Mouse (Mus musculus) kidney, postnatal 0 days (tissue): ENCODE data around the gene Tapbp. TPM values are rescaled to one million over a fixed set of nuclear protein-coding genes. Genes with fewer than 3 reads are reported as not detected.

ENCODE experiments used
- ATAC-seq: fragments of 200-750 bp; cut with Nextera tagmentation; replicated peaks from 2 replicates; pipeline ENCODE4 v1.8.0; 2017; ENCODE audit warnings: low read depth, moderate number of reproducible peaks, moderate TSS enrichment, moderate library complexity; ENCODE audit not compliant: low FRiP score
- DNase-seq: peaks from one replicate; pipeline ENCODE4 v3.0.0-alpha.2; 2016; ENCODE audit warnings: low spot score
- H3K27ac ChIP-seq: fragments of 300-500 bp; sonication (generic); 2 replicates; pipeline ENCODE4 v1.5.1; 2014; ENCODE audit warnings: mild to moderate bottlenecking
- H3K27me3 ChIP-seq: fragments of 300-500 bp; sonication (generic); 2 replicates; pipeline ENCODE4 v1.6.1; 2014; ENCODE audit warnings: low read length, mixed read lengths; ENCODE audit not compliant: insufficient read depth
- H3K36me3 ChIP-seq: fragments of 300-500 bp; sonication (generic); 2 replicates; pipeline ENCODE4 v1.6.1; 2014; ENCODE audit warnings: low read length, mixed read lengths; ENCODE audit not compliant: insufficient read depth
- H3K4me1 ChIP-seq: fragments of 300-500 bp; sonication (generic); replicated peaks from 2 replicates; pipeline ENCODE4 v1.6.1; 2014; ENCODE audit warnings: antibody characterized with exemption, low read length, mixed read lengths; ENCODE audit not compliant: insufficient read depth
- H3K4me2 ChIP-seq: fragments of 300-500 bp; sonication (generic); 2 replicates; pipeline ENCODE4 v1.6.1; 2014; ENCODE audit warnings: mild to moderate bottlenecking, low read length, moderate library complexity, mixed read lengths
- H3K4me3 ChIP-seq: fragments of 300-500 bp; sonication (generic); replicated peaks from 2 replicates; pipeline ENCODE4 v1.5.1; 2014; ENCODE audit warnings: low read depth, low read length
- H3K9ac ChIP-seq: fragments of 300-500 bp; sonication (generic); 2 replicates; pipeline ENCODE4 v1.6.1; 2014; ENCODE audit warnings: low read depth, low read length
- H3K9me3 ChIP-seq: fragments of 300-500 bp; sonication (generic); replicated peaks from 2 replicates; pipeline ENCODE4 v1.6.1; 2016; ENCODE audit warnings: low read length, inconsistent platforms, mixed read lengths
- CTCF ChIP-seq: IDR thresholded peaks from 2 replicates; pipeline ENCODE4 v1.5.1; 2016; ENCODE audit warnings: antibody characterized with exemption, low read depth, mild to moderate bottlenecking, moderate library complexity
- WGBS: fragments of 180-500 bp; shearing (Covaris S2); extraction: QIAGEN DNeasy Blood & Tissue Kit; methylation state at CpG from one replicate; pipeline ENCODE4 v1.1.7; 2014; 5-methylcytosine and 5-hydroxymethylcytosine counted together
- polyA plus RNA-seq: library from polyadenylated mRNA; unstranded; fragments of >200 nt; fragmentation: Nextera tagmentation; extraction: Ambion mirVana; gene quantifications from 2 replicates; pipeline ENCODE4 v1.2.1, GENCODE M21; 2015

Gene Tapbp
- polyA plus RNA-seq, 1 experiment from 2014 or later, result 53.2 TPM

DNA sequence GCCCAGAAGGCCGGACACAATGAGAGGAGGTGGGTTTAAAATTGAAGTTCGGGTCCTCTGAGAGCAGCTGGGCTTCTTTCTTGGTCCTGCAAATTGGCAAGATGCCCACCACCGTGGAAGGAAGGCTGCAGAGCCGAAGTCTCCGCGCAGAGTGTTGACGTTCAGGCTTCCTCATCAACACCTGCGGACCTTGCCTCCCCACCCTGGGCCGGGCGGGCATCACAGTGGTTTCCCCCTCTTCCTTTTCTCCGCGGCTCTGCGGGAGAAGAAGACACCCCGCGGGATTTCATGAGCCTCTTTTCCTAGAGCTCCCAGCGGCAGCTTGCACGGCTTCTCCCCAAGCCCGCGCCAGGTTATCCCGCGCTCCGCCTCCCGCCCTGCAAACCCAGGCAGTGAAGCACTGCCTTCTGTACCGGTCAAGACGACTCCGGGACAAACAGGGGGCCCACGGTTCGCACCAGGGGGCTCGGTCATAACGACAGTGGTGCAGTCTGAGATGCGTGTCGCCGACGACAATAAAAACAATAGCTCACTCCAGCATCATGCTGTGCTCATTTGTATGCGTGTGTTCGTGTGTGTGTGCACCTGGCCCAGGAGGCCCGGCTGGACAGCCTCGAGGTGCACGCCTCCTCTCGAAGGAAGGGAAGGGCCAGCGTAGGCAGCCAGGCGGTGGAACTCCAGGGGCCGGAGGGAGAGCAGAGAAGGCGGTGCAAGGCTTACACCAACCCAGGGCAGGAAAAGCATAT lies 7.2 kb upstream of the Tapbp start:
- TF ChIP-seq CTCF, result no peak
- Histone ChIP-seq H3K27me3 (no peaks in the 10 kb centered on the region), H3K27ac (peak overlapping the region; percentile 96), H3K4me3 (peak overlapping the region; percentile 83), H3K9ac (peak overlapping the region; percentile 87), H3K4me2 (peak overlapping the region; percentile 97), H3K9me3 (no peaks in the 10 kb centered on the region), H3K36me3 (peaks cover 21% of the 10 kb centered on the region), H3K4me1 (peaks cover 20% of the 10 kb centered on the region)
- DNase-seq (no peak), ATAC-seq (peak; percentile 55)
- WGBS, result under 1% methylated on average over 42 of the region's 44 CpGs

DNA sequence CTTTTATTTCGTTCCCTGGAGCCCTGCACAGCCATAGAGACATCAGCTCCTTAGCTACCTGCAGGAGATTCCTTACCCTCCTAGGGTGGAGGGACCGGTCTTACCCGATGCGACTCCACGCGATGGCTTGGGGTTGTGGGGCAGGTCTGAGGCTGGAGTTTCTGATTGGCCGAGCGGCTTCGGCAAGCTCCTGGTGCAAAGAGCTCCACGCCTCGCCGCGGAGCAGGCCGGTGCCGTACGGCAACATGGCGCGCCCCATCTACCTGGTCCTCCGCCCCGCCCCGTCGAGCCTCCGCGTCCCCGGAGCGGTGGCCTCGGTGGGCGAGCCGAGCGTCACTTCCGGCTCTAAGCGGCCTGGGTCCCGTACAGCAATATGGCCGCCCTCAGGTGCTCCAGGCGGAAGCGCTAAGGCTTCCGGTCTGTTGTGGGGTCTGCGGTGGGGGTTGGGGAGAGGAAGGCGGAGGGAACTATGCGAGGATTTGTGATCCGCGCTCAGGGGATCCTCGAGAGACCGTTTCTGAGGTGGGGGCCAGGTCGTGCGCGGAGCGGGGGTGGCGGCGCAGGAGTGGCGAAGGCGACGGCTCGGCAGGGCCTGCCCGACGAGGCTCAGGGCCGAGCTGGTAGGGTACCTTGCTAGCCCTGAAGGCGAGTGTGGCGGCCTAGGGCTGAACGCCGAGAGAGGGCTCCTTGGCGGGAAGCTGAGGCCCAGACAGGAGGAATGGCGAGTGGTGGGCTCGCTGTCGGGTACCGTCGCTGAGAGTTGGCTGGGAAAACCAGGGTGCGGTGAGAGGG lies 6.4 kb upstream of the Tapbp start, which contains the start of gene Daxx:
Gene Daxx, plus strand, starts transcription at position 338 of the 792 bp plus-strand sequence.
- Histone ChIP-seq H3K9ac (peak within 1 kb of the TSS; percentile 87), H3K4me2 (peak within 1 kb of the TSS; percentile 97), H3K4me1 (peaks cover 20% of the 10 kb centered on the region), H3K36me3 (peaks cover 28% of the 10 kb centered on the region), H3K9me3 (no peaks in the 10 kb centered on the region), H3K27me3 (no peaks in the 10 kb centered on the region), H3K4me3 (peak within 1 kb of the TSS; percentile 83), H3K27ac (peak within 1 kb of the TSS; percentile 96)
- TF ChIP-seq CTCF, result no peak
- under 1% methylated on average over 68 of the region's 68 CpGs for WGBS
- ATAC-seq (peak; percentile 97), DNase-seq (peak; percentile 98)

DNA sequence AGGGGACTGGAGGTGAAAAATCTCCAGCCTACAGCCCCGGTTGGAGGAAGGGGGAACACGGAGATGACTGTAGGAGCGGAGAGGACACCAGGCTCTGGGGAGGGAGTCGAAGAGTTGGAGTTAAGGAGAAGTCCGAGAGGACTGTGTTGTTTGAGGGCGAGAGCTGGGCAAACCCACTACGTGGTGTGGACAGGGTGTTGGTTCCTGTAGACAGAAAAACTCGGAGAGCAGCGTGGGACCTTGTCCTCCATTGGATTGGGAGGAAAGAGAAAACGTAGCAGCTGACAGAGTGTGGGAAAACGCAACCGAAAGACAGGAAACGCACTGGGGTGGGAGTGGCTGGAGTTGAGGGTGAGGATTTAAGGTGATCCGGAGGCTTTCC lies 5.8 kb upstream of the Tapbp start:
- Histone ChIP-seq H3K4me2 (peak overlapping the region; percentile 97), H3K9me3 (no peaks in the 10 kb centered on the region), H3K36me3 (peaks cover 30% of the 10 kb centered on the region), H3K27ac (peak overlapping the region; percentile 96), H3K27me3 (no peaks in the 10 kb centered on the region), H3K9ac (peak overlapping the region; percentile 87), H3K4me1 (peaks cover 20% of the 10 kb centered on the region), H3K4me3 (peak overlapping the region; percentile 83)
- 0% methylated on average over 14 of the region's 14 CpGs for WGBS
- no peak for TF ChIP-seq CTCF
- DNase-seq (peak; percentile 78), ATAC-seq (0 out of 2 replicates have a peak, but pooled peaks have one; percentile 1)

DNA sequence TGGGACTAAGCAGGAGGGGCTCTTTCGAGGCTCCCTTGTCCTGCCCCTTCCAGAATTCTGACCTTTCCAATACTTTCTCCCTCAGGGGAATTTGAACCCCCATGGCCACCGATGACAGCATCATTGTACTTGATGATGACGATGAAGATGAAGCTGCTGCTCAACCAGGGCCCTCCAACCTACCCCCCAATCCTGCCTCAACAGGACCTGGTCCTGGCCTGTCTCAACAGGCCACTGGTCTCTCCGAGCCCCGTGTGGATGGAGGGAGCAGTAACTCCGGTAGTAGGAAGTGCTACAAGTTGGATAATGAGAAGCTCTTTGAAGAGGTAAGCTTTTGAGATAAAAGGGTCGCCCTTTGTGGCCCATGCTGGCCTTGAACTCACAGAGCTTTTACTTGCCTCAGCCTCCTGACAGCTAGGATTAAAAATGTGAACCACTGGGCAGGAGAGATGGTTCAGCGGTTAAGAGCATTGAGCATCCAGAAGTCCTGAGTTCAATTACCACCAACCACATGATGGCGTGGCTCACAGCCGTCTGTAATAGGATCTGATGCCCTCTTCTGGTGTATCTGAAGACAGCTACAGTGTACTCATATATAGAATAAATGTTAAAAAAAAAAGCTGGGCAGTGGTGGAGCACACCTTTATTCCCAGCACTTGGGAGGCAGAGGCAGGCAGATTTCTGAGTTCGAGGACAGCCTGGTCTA lies 5.2 kb upstream of the Tapbp start:
- Histone ChIP-seq H3K9ac (peak overlapping the region; percentile 87), H3K9me3 (no peaks in the 10 kb centered on the region), H3K4me3 (peak overlapping the region; percentile 83), H3K27ac (peak overlapping the region; percentile 96), H3K4me1 (peaks cover 20% of the 10 kb centered on the region), H3K27me3 (no peaks in the 10 kb centered on the region), H3K4me2 (peak overlapping the region; percentile 97), H3K36me3 (peaks cover 30% of the 10 kb centered on the region)
- peak; percentile 48 for TF ChIP-seq CTCF
- 39% methylated on average over 11 of the region's 11 CpGs for WGBS
- DNase-seq, result no peak
- ATAC-seq, result no peak

DNA sequence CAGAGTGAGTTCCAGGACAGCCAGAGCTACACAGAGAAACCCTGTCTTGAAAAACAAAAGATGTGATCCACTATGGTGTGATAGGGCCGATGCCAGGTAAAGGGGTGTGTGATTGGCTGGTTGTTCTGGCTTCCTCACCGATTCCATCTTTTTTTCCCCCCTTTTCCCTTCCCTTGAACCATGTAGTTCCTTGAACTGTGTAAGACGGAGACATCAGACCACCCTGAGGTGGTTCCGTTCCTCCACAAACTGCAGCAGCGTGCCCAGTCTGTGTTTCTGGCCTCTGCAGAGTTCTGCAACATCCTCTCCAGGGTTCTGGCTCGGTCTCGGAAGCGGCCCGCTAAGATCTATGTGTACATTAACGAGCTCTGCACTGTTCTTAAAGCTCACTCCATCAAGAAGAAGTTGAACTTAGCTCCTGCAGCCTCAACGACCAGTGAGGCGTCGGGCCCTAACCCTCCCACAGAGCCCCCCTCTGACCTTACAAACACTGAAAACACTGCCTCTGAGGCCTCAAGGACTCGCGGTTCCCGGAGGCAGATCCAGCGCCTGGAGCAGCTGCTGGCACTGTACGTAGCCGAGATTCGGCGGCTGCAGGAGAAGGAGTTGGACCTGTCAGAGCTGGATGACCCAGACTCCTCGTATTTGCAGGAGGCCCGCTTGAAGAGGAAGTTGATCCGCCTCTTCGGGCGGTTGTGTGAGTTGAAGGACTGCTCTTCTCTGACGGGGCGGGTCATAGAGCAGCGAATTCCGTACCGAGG lies 4.5 kb upstream of the Tapbp start:
- no peak overlapping the region for H3K27ac ChIP-seq
- peak overlapping the region; percentile 23; the same call in 1 of the 2 replicates for H3K9ac ChIP-seq
- no peak overlapping the region for H3K4me3 ChIP-seq
- no peak for ATAC-seq
- H3K27me3 ChIP-seq, result no peaks in the 10 kb centered on the region
- WGBS, result 56% methylated on average over 31 of the region's 31 CpGs
- H3K9me3 ChIP-seq, result no peaks in the 10 kb centered on the region
- peak overlapping the region; percentile 27 for H3K4me2 ChIP-seq
- TF ChIP-seq CTCF, result no peak
- H3K36me3 ChIP-seq, result peaks cover 30% of the 10 kb centered on the region
- no peak for DNase-seq
- peaks cover 20% of the 10 kb centered on the region for H3K4me1 ChIP-seq
